Mouse (Mus musculus) heart, embryonic 13.5 days (tissue): ENCODE measurements around the gene Pigv. TPM values are rescaled to one million over a fixed set of nuclear protein-coding genes. Genes with fewer than 3 reads are reported as not detected.

Source experiments
- ATAC-seq: fragments of 200-750 bp; cut with Nextera tagmentation; 2 replicates; pipeline ENCODE4 v1.8.0; 2017; ENCODE audit warnings: moderate TSS enrichment; ENCODE audit not compliant: insufficient number of reproducible peaks, low FRiP score, low TSS enrichment; ENCODE audit errors: extremely low read depth
- H3K27ac ChIP-seq: fragments of 300-500 bp; sonication (generic); replicated peaks from 2 replicates; pipeline ENCODE4 v1.5.1; 2015; ENCODE audit warnings: moderate library complexity, mild to moderate bottlenecking, inconsistent platforms
- H3K27me3 ChIP-seq: fragments of 300-500 bp; sonication (generic); replicated peaks from 2 replicates; pipeline ENCODE4 v1.6.1; 2015; ENCODE audit warnings: mild to moderate bottlenecking, inconsistent platforms
- H3K36me3 ChIP-seq: fragments of 300-500 bp; sonication (generic); 2 replicates; pipeline ENCODE4 v1.6.1; 2015; ENCODE audit warnings: mild to moderate bottlenecking, inconsistent platforms
- H3K4me1 ChIP-seq: fragments of 300-500 bp; sonication (generic); 2 replicates; pipeline ENCODE4 v1.6.1; 2015; ENCODE audit warnings: inconsistent platforms
- H3K4me2 ChIP-seq: fragments of 300-500 bp; sonication (generic); 2 replicates; pipeline ENCODE4 v1.6.1; 2015; ENCODE audit warnings: inconsistent platforms, mild to moderate bottlenecking, moderate library complexity
- H3K4me3 ChIP-seq: fragments of 300-500 bp; sonication (generic); 2 replicates; pipeline ENCODE4 v1.5.1; 2015; ENCODE audit warnings: moderate library complexity, mild to moderate bottlenecking, inconsistent platforms
- H3K9ac ChIP-seq: fragments of 300-500 bp; sonication (generic); 2 replicates; pipeline ENCODE4 v1.6.1; 2015; ENCODE audit warnings: inconsistent platforms, mild to moderate bottlenecking, moderate library complexity
- H3K9me3 ChIP-seq: fragments of 300-500 bp; sonication (generic); 2 replicates; pipeline ENCODE4 v1.6.1; 2016; ENCODE audit warnings: inconsistent platforms
- WGBS: fragments of 180-500 bp; shearing (Covaris S2); methylation state at CpG from one replicate; pipeline ENCODE4 v1.1.7; 2015; ENCODE audit warnings: mixed read lengths; 5-methylcytosine and 5-hydroxymethylcytosine counted together
- polyA plus RNA-seq: library from polyadenylated mRNA; unstranded; fragments of >200 nt; fragmentation: Nextera tagmentation; extraction: Ambion mirVana; gene quantifications from 2 replicates; pipeline ENCODE4 v1.2.1, GENCODE M21; 2015

Pigv gene
- polyA plus RNA-seq, 1 experiment from 2014 or later: 12.8 TPM

GRCm38 (mm10) chr4:133671184-133671880, 1.1 kb downstream of the Pigv start:
- Histone ChIP-seq H3K4me1 (peaks cover 54% of the 10 kb centered on the region), H3K27ac (peak overlapping the region; percentile 100), H3K27me3 (no peaks in the 10 kb centered on the region), H3K4me2 (peak overlapping the region; percentile 78), H3K4me3 (peak overlapping the region; percentile 76), H3K9me3 (no peaks in the 10 kb centered on the region), H3K9ac (peak overlapping the region; percentile 95), H3K36me3 (peaks cover 26% of the 10 kb centered on the region)
- 3% methylated on average over 13 of the region's 13 CpGs for WGBS
- ATAC-seq: no peak

GRCm38 (mm10) chr4:133669652-133670210, 2.7 kb downstream of the Pigv start:
- Histone ChIP-seq H3K9me3 (no peaks in the 10 kb centered on the region), H3K4me3 (no peak overlapping the region), H3K4me2 (peak overlapping the region; percentile 78; the same call in 1 of the 2 replicates), H3K27ac (no peak overlapping the region), H3K36me3 (peaks cover 39% of the 10 kb centered on the region), H3K9ac (peak overlapping the region; percentile 28), H3K27me3 (no peaks in the 10 kb centered on the region), H3K4me1 (peaks cover 38% of the 10 kb centered on the region)
- 49% methylated on average over 6 of the region's 6 CpGs for WGBS
- ATAC-seq: no peak

- Histone ChIP-seq H3K4me1 (peaks cover 26% of the 10 kb centered on the region), H3K36me3 (peaks cover 46% of the 10 kb centered on the region), H3K4me3 (no peak overlapping the region), H3K27me3 (no peaks in the 10 kb centered on the region), H3K4me2 (no peak overlapping the region), H3K9ac (no peak overlapping the region), H3K9me3 (no peaks in the 10 kb centered on the region), H3K27ac (no peak overlapping the region)
- WGBS: 74% methylated on average over 3 of the region's 3 CpGs
- no peak for ATAC-seq
Measured at GRCm38 (mm10) chr4:133668537-133668936, 3.9 kb downstream of the Pigv start.

- Histone ChIP-seq H3K4me2 (no peak overlapping the region), H3K27ac (no peak overlapping the region), H3K27me3 (no peaks in the 10 kb centered on the region), H3K9ac (no peak overlapping the region), H3K4me3 (no peak overlapping the region), H3K4me1 (peaks cover 22% of the 10 kb centered on the region), H3K36me3 (peaks cover 60% of the 10 kb centered on the region), H3K9me3 (no peaks in the 10 kb centered on the region)
- no peak for ATAC-seq
- WGBS: 67% methylated on average over 6 of the region's 6 CpGs
Measured at GRCm38 (mm10) chr4:133666199-133666598, 6.2 kb downstream of the Pigv start.

GRCm38 (mm10) chr4:133665118-133665517, 7.3 kb downstream of the Pigv start:
- Histone ChIP-seq H3K4me2 (no peak overlapping the region), H3K4me3 (no peak overlapping the region), H3K4me1 (peaks cover 24% of the 10 kb centered on the region), H3K27me3 (no peaks in the 10 kb centered on the region), H3K36me3 (peaks cover 63% of the 10 kb centered on the region), H3K9ac (no peak overlapping the region), H3K27ac (no peak overlapping the region), H3K9me3 (no peaks in the 10 kb centered on the region)
- WGBS: 72% methylated on average over 11 of the region's 11 CpGs
- ATAC-seq: no peak

- H3K9ac ChIP-seq: no peak overlapping the region
- H3K4me1 ChIP-seq: peaks cover 31% of the 10 kb centered on the region
- ATAC-seq: no peak
- no peak overlapping the region for H3K4me3 ChIP-seq
- H3K9me3 ChIP-seq: no peaks in the 10 kb centered on the region
- peaks cover 52% of the 10 kb centered on the region for H3K36me3 ChIP-seq
- WGBS: 61% methylated on average over 8 of the region's 8 CpGs
- H3K27ac ChIP-seq: no peak overlapping the region
- no peak overlapping the region for H3K4me2 ChIP-seq
- H3K27me3 ChIP-seq: no peaks in the 10 kb centered on the region
Measured at GRCm38 (mm10) chr4:133662945-133663344, 9.5 kb downstream of the Pigv start.

- Histone ChIP-seq H3K9ac (no peak overlapping the region), H3K4me1 (peaks cover 31% of the 10 kb centered on the region), H3K27ac (no peak overlapping the region), H3K36me3 (peaks cover 47% of the 10 kb centered on the region), H3K27me3 (no peaks in the 10 kb centered on the region), H3K4me2 (no peak overlapping the region), H3K9me3 (no peaks in the 10 kb centered on the region), H3K4me3 (no peak overlapping the region)
- 92% methylated on average over 8 of the region's 8 CpGs for WGBS
- ATAC-seq: no peak
Measured at GRCm38 (mm10) chr4:133662421-133662820, 10.0 kb downstream of the Pigv start.

GRCm38 (mm10) chr4:133660193-133661155, 12.0 kb downstream of the Pigv start:
- WGBS: 14% methylated on average over 10 of the region's 10 CpGs
- Histone ChIP-seq H3K9ac (peak overlapping the region; percentile 65), H3K4me3 (peak overlapping the region; percentile 39), H3K4me1 (peaks cover 31% of the 10 kb centered on the region), H3K9me3 (no peaks in the 10 kb centered on the region), H3K27ac (peak overlapping the region; percentile 94), H3K4me2 (peak overlapping the region; percentile 67), H3K27me3 (no peaks in the 10 kb centered on the region), H3K36me3 (peaks cover 31% of the 10 kb centered on the region)
- ATAC-seq: no peak; the same call in 1 of the 2 replicates

GRCm38 (mm10) chr4:133659497-133660192, 12.8 kb downstream of the Pigv start:
- H3K9ac ChIP-seq: peak overlapping the region; percentile 65
- H3K27ac ChIP-seq: peak overlapping the region; percentile 94
- H3K4me1 ChIP-seq: peaks cover 31% of the 10 kb centered on the region
- H3K9me3 ChIP-seq: no peaks in the 10 kb centered on the region
- H3K4me2 ChIP-seq: peak overlapping the region; percentile 67
- H3K36me3 ChIP-seq: peaks cover 22% of the 10 kb centered on the region
- ATAC-seq: peak; percentile 16; the same call in 1 of the 2 replicates
- 17% methylated on average over 15 of the region's 15 CpGs for WGBS
- peak overlapping the region; percentile 39 for H3K4me3 ChIP-seq
- H3K27me3 ChIP-seq: no peaks in the 10 kb centered on the region

- no peak overlapping the region; the same call in 1 of the 2 replicates for H3K4me2 ChIP-seq
- no peaks in the 10 kb centered on the region for H3K27me3 ChIP-seq
- H3K36me3 ChIP-seq: peaks cover 16% of the 10 kb centered on the region
- ATAC-seq: no peak
- no peaks in the 10 kb centered on the region for H3K9me3 ChIP-seq
- no peak overlapping the region for H3K9ac ChIP-seq
- H3K4me3 ChIP-seq: no peak overlapping the region
- peaks cover 31% of the 10 kb centered on the region for H3K4me1 ChIP-seq
- WGBS: 52% methylated on average over 2 of the region's 2 CpGs
- peak overlapping the region; percentile 94; the same call in 1 of the 2 replicates for H3K27ac ChIP-seq
Measured at GRCm38 (mm10) chr4:133658729-133659128, 13.7 kb downstream of the Pigv start.
